Mouse (Mus musculus): ENCODE data around the gene Pafah1b3. TPM values are rescaled to one million over a fixed set of nuclear protein-coding genes. Genes with fewer than 3 reads are reported as not detected.

Pafah1b3 gene
- polyA plus RNA-seq, 1 experiment from 2014 or later: 635 TPM

- Histone ChIP-seq H3K4me2 (ENCODE audit: low read length) (peak within 1 kb of the TSS; percentile 98), H3K4me3 (ENCODE audit: low read depth, low read length) (peak within 1 kb of the TSS; percentile 78), H3K9me3 (replicated peaks; ENCODE audit: control insufficient read depth, low read length) (no peaks in the 10 kb centered on the region), H3K9ac (ENCODE audit: low read length) (peak within 1 kb of the TSS; percentile 79), H3K27ac (ENCODE audit: low read depth, low read length) (peak within 1 kb of the TSS; percentile 94), H3K36me3 (ENCODE audit: control insufficient read depth, insufficient read depth, low read length) (peaks cover 7% of the 10 kb centered on the region), H3K4me1 (ENCODE audit: control insufficient read depth, insufficient read depth, low read length) (peaks cover 30% of the 10 kb centered on the region), H3K27me3 (replicated peaks; ENCODE audit: control insufficient read depth, insufficient read depth, low read length) (no peaks in the 10 kb centered on the region)
- DNase-seq (ENCODE audit: low spot score) (peak; percentile 90), ATAC-seq (peak; percentile 79)
- 1% methylated on average over 75 of the region's 81 CpGs for WGBS
These were observed 47.4 kb downstream of the Pafah1b3 start, which contains the start of gene Erf for GRCm38 (mm10) chr7:25250141-25250972. Gene Erf (minus strand): TSS chr7:25250761.

- Histone ChIP-seq H3K4me2 (ENCODE audit: low read length) (peak overlapping the region; percentile 98), H3K36me3 (ENCODE audit: control insufficient read depth, insufficient read depth, low read length) (peaks cover 15% of the 10 kb centered on the region), H3K9me3 (replicated peaks; ENCODE audit: control insufficient read depth, low read length) (no peaks in the 10 kb centered on the region), H3K4me3 (ENCODE audit: low read depth, low read length) (peak overlapping the region; percentile 78), H3K4me1 (ENCODE audit: control insufficient read depth, insufficient read depth, low read length) (peaks cover 30% of the 10 kb centered on the region), H3K27ac (ENCODE audit: low read depth, low read length) (peak overlapping the region; percentile 94), H3K9ac (ENCODE audit: low read length) (peak overlapping the region; percentile 79), H3K27me3 (replicated peaks; ENCODE audit: control insufficient read depth, insufficient read depth, low read length) (no peaks in the 10 kb centered on the region)
- ATAC-seq (peak; percentile 35), DNase-seq (ENCODE audit: low spot score) (peak; percentile 80)
- 2% methylated on average over 37 of the region's 73 CpGs for WGBS
These were observed 48.3 kb downstream of the Pafah1b3 start for GRCm38 (mm10) chr7:25249314-25250140.

GRCm38 (mm10) chr7:25248846-25249313 lies 48.9 kb downstream of the Pafah1b3 start:
- H3K4me2 ChIP-seq (ENCODE audit: low read length): peak overlapping the region; percentile 98
- 1% methylated on average over 21 of the region's 25 CpGs for WGBS
- no peaks in the 10 kb centered on the region for H3K27me3 ChIP-seq (replicated peaks; ENCODE audit: control insufficient read depth, insufficient read depth, low read length)
- no peak for DNase-seq (ENCODE audit: low spot score)
- ATAC-seq: no peak; the same call in 1 of the 2 replicates
- H3K9me3 ChIP-seq (replicated peaks; ENCODE audit: control insufficient read depth, low read length): no peaks in the 10 kb centered on the region
- H3K9ac ChIP-seq (ENCODE audit: low read length): peak overlapping the region; percentile 79
- peaks cover 30% of the 10 kb centered on the region for H3K4me1 ChIP-seq (ENCODE audit: control insufficient read depth, insufficient read depth, low read length)
- peaks cover 19% of the 10 kb centered on the region for H3K36me3 ChIP-seq (ENCODE audit: control insufficient read depth, insufficient read depth, low read length)
- H3K27ac ChIP-seq (ENCODE audit: low read depth, low read length): peak overlapping the region; percentile 94
- H3K4me3 ChIP-seq (ENCODE audit: low read depth, low read length): peak overlapping the region; percentile 78

GRCm38 (mm10) chr7:25248018-25248647 lies 49.7 kb downstream of the Pafah1b3 start:
- ATAC-seq (peak; percentile 43), DNase-seq (ENCODE audit: low spot score) (peak; percentile 79)
- Histone ChIP-seq H3K27ac (ENCODE audit: low read depth, low read length) (peak overlapping the region; percentile 94), H3K27me3 (replicated peaks; ENCODE audit: control insufficient read depth, insufficient read depth, low read length) (no peaks in the 10 kb centered on the region), H3K9ac (ENCODE audit: low read length) (peak overlapping the region; percentile 79), H3K4me3 (ENCODE audit: low read depth, low read length) (peak overlapping the region; percentile 78), H3K4me1 (ENCODE audit: control insufficient read depth, insufficient read depth, low read length) (peaks cover 30% of the 10 kb centered on the region), H3K4me2 (ENCODE audit: low read length) (peak overlapping the region; percentile 98), H3K36me3 (ENCODE audit: control insufficient read depth, insufficient read depth, low read length) (peaks cover 23% of the 10 kb centered on the region), H3K9me3 (replicated peaks; ENCODE audit: control insufficient read depth, low read length) (no peaks in the 10 kb centered on the region)
- under 1% methylated on average over 18 of the region's 18 CpGs for WGBS

- DNase-seq (ENCODE audit: low spot score) (no peak), ATAC-seq (no peak)
- Histone ChIP-seq H3K27me3 (replicated peaks; ENCODE audit: control insufficient read depth, insufficient read depth, low read length) (no peaks in the 10 kb centered on the region), H3K4me3 (ENCODE audit: low read depth, low read length) (peak overlapping the region; percentile 78), H3K4me2 (ENCODE audit: low read length) (peak overlapping the region; percentile 98), H3K9ac (ENCODE audit: low read length) (peak overlapping the region; percentile 79), H3K4me1 (ENCODE audit: control insufficient read depth, insufficient read depth, low read length) (peaks cover 30% of the 10 kb centered on the region), H3K9me3 (replicated peaks; ENCODE audit: control insufficient read depth, low read length) (no peaks in the 10 kb centered on the region), H3K27ac (ENCODE audit: low read depth, low read length) (peak overlapping the region; percentile 94), H3K36me3 (ENCODE audit: control insufficient read depth, insufficient read depth, low read length) (peaks cover 23% of the 10 kb centered on the region)
- 4% methylated on average over 3 of the region's 3 CpGs for WGBS
These were observed 50.3 kb downstream of the Pafah1b3 start for GRCm38 (mm10) chr7:25247498-25247897.

- Histone ChIP-seq H3K36me3 (ENCODE audit: control insufficient read depth, insufficient read depth, low read length) (peaks cover 23% of the 10 kb centered on the region), H3K4me1 (ENCODE audit: control insufficient read depth, insufficient read depth, low read length) (peaks cover 29% of the 10 kb centered on the region), H3K27ac (ENCODE audit: low read depth, low read length) (peak overlapping the region; percentile 94), H3K27me3 (replicated peaks; ENCODE audit: control insufficient read depth, insufficient read depth, low read length) (no peaks in the 10 kb centered on the region), H3K9me3 (replicated peaks; ENCODE audit: control insufficient read depth, low read length) (no peaks in the 10 kb centered on the region), H3K4me3 (ENCODE audit: low read depth, low read length) (peak overlapping the region; percentile 78), H3K9ac (ENCODE audit: low read length) (peak overlapping the region; percentile 79), H3K4me2 (ENCODE audit: low read length) (peak overlapping the region; percentile 98)
- 31% methylated on average over 4 of the region's 4 CpGs for WGBS
- DNase-seq (ENCODE audit: low spot score) (peak; percentile 68), ATAC-seq (no peak)
These were observed 51.0 kb downstream of the Pafah1b3 start for GRCm38 (mm10) chr7:25246759-25247137.

GRCm38 (mm10) chr7:25246079-25246758 lies 51.6 kb downstream of the Pafah1b3 start:
- peak overlapping the region; percentile 78 for H3K4me3 ChIP-seq (ENCODE audit: low read depth, low read length)
- H3K27me3 ChIP-seq (replicated peaks; ENCODE audit: control insufficient read depth, insufficient read depth, low read length): no peaks in the 10 kb centered on the region
- peak; percentile 54 for DNase-seq (ENCODE audit: low spot score)
- peak overlapping the region; percentile 98 for H3K4me2 ChIP-seq (ENCODE audit: low read length)
- peak overlapping the region; percentile 79 for H3K9ac ChIP-seq (ENCODE audit: low read length)
- H3K27ac ChIP-seq (ENCODE audit: low read depth, low read length): peak overlapping the region; percentile 94
- WGBS: 44% methylated on average over 20 of the region's 20 CpGs
- H3K9me3 ChIP-seq (replicated peaks; ENCODE audit: control insufficient read depth, low read length): no peaks in the 10 kb centered on the region
- H3K36me3 ChIP-seq (ENCODE audit: control insufficient read depth, insufficient read depth, low read length): peaks cover 23% of the 10 kb centered on the region
- H3K4me1 ChIP-seq (ENCODE audit: control insufficient read depth, insufficient read depth, low read length): peaks cover 24% of the 10 kb centered on the region
- ATAC-seq: no peak
